Mouse (Mus musculus): ENCODE measurements at regions not wholly inside any gene's neighbourhood (a gene's known extent, or its start where the extent isn't known, plus 50 kb on each side); places are given as distances from the start of the nearest gene placed in this dataset.

DNA sequence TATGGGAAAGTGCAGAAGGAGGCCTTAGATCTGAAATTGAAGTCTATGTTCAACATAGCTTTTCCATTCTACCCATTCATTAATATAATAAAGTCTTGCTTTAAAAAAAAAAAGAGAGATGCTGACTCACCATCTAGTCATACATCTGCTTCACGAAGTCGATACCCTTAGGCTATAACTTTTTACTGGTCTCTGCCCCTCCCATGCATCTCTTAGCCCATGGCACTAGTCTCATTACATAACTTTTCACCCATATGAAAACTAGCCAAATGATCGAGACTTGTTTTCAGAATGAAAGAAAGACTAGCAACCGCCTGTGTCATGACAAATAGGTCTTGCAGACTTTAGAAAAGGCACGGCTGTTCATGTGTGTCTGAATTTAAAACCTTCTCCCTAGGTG lies 116.6 kb upstream of the Gdnf start:
- DNase-seq = no peak

GRCm38 (mm10) chr15:7697724-7698123 lies 112.9 kb upstream of the Gdnf start:
- no peak for DNase-seq

DNA sequence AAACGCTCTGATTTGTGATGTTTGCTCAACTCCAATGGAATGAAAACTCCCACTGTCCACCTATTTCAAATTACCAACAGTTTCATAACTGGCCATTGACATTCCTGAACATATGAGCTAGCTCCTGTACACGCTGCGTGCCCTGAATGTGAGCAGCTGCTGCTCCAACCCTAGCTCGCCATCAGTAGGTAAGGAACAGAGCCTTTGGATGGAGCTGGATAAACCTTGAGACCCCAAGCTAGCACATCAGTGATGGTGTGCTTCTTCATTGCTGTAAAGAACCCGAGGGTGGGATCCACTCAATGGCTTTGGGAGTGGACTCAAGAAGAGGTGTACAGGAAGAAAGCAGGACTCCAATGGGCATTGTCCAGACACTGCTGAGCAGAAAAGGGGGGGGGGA lies 101.8 kb upstream of the Gdnf start:
- no peak for DNase-seq

- no peak for DNase-seq
Observed at GRCm38 (mm10) chr15:7714641-7715040, 96.0 kb upstream of the Gdnf start.

DNA sequence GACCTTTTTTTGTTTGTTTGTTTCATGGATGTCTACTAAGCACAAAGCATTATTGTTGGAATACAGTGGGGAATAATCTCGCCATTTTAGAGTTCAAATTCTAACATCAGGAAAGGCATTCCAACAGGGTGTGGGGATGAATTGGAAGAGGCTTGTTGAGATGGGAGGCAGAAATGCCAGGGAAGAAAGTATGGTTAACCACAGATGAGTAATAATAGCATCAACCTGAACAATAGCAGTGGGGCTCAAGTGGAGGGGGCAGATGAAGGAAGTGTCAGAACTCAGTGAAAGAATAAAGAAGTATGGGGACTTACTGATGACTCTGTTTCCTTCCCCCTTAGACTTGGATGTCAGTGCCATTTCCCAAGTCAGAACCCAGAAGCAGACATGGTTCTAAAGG lies 94.5 kb upstream of the Gdnf start:
- no peak for DNase-seq

- DNase-seq = no peak
Observed at GRCm38 (mm10) chr15:7723202-7723721, 87.4 kb upstream of the Gdnf start.

GRCm38 (mm10) chr15:7723770-7724169 lies 86.9 kb upstream of the Gdnf start:
- no peak for DNase-seq

- DNase-seq = no peak
Observed at GRCm38 (mm10) chr15:7725505-7725904, 85.1 kb upstream of the Gdnf start.

GRCm38 (mm10) chr15:7747586-7747985 lies 63.1 kb upstream of the Gdnf start:
- no peak for DNase-seq

GRCm38 (mm10) chr15:7750441-7750840 lies 60.2 kb upstream of the Gdnf start:
- no peak for DNase-seq

Measured in cerebellum, adult 9-11 months (tissue).